Mouse (Mus musculus) hematopoietic multipotent progenitor cell, adult 10-12 weeks (in vitro differentiated cells): ENCODE measurements around the gene Vmn1r94. TPM values are rescaled to one million over a fixed set of nuclear protein-coding genes. Genes with fewer than 3 reads are reported as not detected.

ENCODE experiments used
- polyA plus RNA-seq: library from polyadenylated mRNA; stranded (reverse); fragments of >175 nt; gene quantifications from 2 replicates; pipeline ENCODE4 v1.2.3, GENCODE M21; 2012; ENCODE audit warnings: low replicate concordance

The Vmn1r94 gene
- not detected in 2 replicates for polyA plus RNA-seq

DNA sequence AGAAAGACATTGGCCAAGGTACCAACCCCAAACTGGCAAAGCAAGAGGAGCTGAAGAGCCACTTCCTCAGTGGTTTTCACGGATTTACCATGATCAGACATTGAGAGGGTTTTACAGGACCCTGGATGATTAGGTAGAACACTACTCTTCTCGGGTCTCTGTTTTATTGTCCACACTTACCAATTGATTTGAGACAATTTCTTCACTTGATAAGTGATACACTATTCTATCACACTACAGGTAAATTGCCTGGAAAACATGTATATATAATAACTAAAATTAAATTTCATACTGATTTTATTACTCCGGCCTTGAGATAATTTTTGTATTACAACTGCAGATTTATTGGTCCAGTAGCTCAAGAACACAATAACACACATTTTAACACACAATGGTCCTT lies at the start of gene Vmn1r94:
Vmn1r94 (minus strand) TSS at position 101 of the 400 bp plus-strand sequence.

DNA sequence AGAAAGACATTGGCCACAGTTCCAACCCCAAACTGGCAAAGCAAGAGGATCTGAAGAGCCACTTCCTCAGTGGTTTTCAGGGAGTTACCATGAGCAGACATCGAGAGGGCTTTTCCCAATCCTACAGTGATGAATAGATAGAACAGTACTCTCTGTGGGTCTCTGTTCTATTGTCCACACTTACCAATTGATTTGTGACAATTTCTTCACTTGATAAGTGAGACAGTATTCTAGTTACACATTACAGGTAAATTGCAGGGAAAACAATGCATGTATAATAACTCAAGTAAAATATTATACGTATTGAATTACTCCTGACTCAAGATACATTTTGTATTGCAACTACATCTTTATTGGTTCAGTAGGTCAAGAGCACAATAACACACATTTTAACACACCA lies 37.3 kb upstream of the Vmn1r94 start, which contains the start of gene Gm6164:
Gm6164 (minus strand) TSS at position 101 of the 400 bp plus-strand sequence.

DNA sequence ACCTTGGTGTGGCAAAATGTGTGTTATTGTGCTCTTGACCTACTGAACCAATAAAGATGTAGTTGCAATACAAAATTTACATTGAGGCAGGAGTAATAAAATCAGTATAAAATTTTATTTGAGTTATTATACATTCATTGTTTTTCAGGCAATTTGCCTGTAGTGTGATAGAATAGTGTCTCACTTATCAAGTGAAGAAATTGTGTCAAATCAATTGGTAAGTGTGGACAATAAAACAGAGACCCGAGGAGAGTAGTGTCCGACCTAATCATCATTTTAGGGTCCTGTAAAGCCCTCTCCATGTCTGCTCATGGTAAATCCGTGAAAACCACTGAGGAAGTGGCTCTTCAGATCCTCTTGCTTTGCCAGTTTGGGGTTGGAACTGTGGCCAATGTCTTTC lies 25.2 kb upstream of the Vmn1r94 start, which contains the start of gene Vmn1r95:
Vmn1r95 (plus strand) TSS at position 301 of the 400 bp plus-strand sequence.

DNA sequence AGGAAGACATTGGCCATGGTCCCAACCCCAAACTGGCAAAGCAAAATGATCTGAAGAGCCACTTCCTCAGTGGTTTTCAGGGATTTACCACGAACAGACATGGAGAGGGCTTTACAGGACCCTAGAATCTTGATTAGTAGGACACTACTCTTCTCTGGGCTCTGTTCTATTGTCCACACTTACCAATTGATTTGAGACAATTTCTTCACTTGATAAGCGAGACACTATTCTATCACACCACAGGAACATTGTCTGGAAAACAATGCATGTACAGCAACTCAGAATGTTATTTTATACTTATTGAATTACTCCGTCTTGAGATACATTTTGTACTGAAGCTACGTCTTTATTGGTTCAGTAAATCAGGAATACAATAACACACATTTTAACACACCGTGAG lies 29.2 kb downstream of the Vmn1r94 start, which contains the start of gene Vmn1r93:
Vmn1r93 (minus strand) TSS at position 101 of the 400 bp plus-strand sequence.

DNA sequence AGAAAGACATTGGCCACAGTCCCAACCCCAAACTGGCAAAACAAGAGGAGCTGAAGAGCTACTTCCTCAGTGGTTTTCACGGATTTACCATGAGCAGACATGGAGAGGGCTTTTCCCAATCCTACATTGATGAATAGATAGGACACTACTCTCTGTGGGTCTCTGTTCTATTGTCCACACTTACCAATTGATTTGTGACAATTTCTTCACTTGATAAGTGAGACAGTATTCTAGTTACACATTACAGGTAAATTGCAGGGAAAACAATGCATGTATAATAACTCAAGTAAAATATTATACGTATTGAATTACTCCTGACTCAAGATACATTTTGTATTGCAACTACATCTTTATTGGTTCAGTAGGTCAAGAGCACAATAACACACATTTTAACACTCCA lies 45.7 kb downstream of the Vmn1r94 start, which contains the start of gene Gm16442:
Gm16442 (minus strand) TSS at position 101 of the 400 bp plus-strand sequence.

Other genes with a start within 250 kb of the Vmn1r94 start
- 2.9 and 3.6 TPM in 2 replicates for gene Pvr, start 247.2 kb downstream of the Vmn1r94 start, polyA plus RNA-seq
- gene Igsf23, start 217.6 kb downstream of the Vmn1r94 start, polyA plus RNA-seq, result 0.71 and 3.1 TPM in 2 replicates
- gene Ceacam20, start 203.0 kb downstream of the Vmn1r94 start, polyA plus RNA-seq, result not detected in 2 replicates
- gene Nlrp9b, start 176.9 kb downstream of the Vmn1r94 start, polyA plus RNA-seq, result not detected in 2 replicates
- gene Vmn1r91, start 68.7 kb downstream of the Vmn1r94 start, polyA plus RNA-seq, result not detected in 2 replicates
- gene Gm16442, start 45.8 kb downstream of the Vmn1r94 start, polyA plus RNA-seq, result not detected in 2 replicates
- gene Vmn1r93, start 29.3 kb downstream of the Vmn1r94 start, polyA plus RNA-seq, result not detected in 2 replicates
- gene Vmn1r95, start 25.3 kb upstream of the Vmn1r94 start, polyA plus RNA-seq, result not detected in 2 replicates
- not detected in 2 replicates for gene Gm6164, start 37.2 kb upstream of the Vmn1r94 start, polyA plus RNA-seq
- not detected in 2 replicates for gene Gm4498, start 65.5 kb upstream of the Vmn1r94 start, polyA plus RNA-seq
- not detected in 2 replicates for gene Gm5890, start 94.5 kb upstream of the Vmn1r94 start, polyA plus RNA-seq
- not detected in 2 replicates for gene Gm4133, start 165.7 kb upstream of the Vmn1r94 start, polyA plus RNA-seq
- gene Gm5728, start 207.0 kb upstream of the Vmn1r94 start, polyA plus RNA-seq, result not detected in 2 replicates
- not detected in 2 replicates for gene Vmn1r100, start 249.6 kb upstream of the Vmn1r94 start, polyA plus RNA-seq